Mouse (Mus musculus) cortical plate, adult 2 months (tissue): ENCODE results near the gene Hephl1.

ENCODE experiments used
- CTCF ChIP-seq: fragments of 200-500 bp; IDR thresholded peaks from 2 replicates; pipeline ENCODE4 v1.5.1; 2011; ENCODE audit warnings: mild to moderate bottlenecking, control low read depth, low read length; ENCODE audit not compliant: insufficient read depth; ENCODE audit errors: extremely low read depth
- POLR2A ChIP-seq: fragments of 200-500 bp; IDR thresholded peaks from 2 replicates; pipeline ENCODE4 v1.6.1; 2011; ENCODE audit warnings: mild to moderate bottlenecking, low read length, control low read depth; ENCODE audit not compliant: insufficient read depth; ENCODE audit errors: extremely low read depth

- TF ChIP-seq CTCF (no peak), POLR2A (no peak)
Observed at GRCm38 (mm10) chr9:15116165-15116564, 4.3 kb upstream of the Hephl1 start.
